Mouse (Mus musculus): ENCODE results near the gene Themis3. TPM values are rescaled to one million over a fixed set of nuclear protein-coding genes. Genes with fewer than 3 reads are reported as not detected.

Gene Themis3
- polyA plus RNA-seq (2015; fragmentation: Nextera tagmentation; extraction: Ambion mirVana): not detected in 2 replicates

GRCm38 (mm10) chr17:66594435-66594834 lies at the start of gene Themis3:
TSS of gene Themis3 (minus strand) at chr17:66594621.

GRCm38 (mm10) chr17:66519554-66520553 lies 74.6 kb downstream of the Themis3 start, which contains the start of gene Rab12:
TSS of gene Rab12 (minus strand) at chr17:66519729.

Other genes starting within 250 kb of the Themis3 start
- gene Mtcl1, start 144.9 kb downstream of the Themis3 start, polyA plus RNA-seq (2015; fragmentation: Nextera tagmentation; extraction: Ambion mirVana): 4.4 and 5.2 TPM in 2 replicates
- gene Rab12, start 74.9 kb downstream of the Themis3 start, polyA plus RNA-seq (2015; fragmentation: Nextera tagmentation; extraction: Ambion mirVana): 42.7 and 48.2 TPM in 2 replicates

Measured in urinary bladder, postnatal 0 days (tissue).